Mouse (Mus musculus): ENCODE data around the gene Cisd1.

GRCm38 (mm10) chr10:71347509-71347949 is 2.8 kb upstream of the Cisd1 start, which contains the start of gene Ipmk:
- TF ChIP-seq JUND (conservative IDR thresholded peaks at IDR 0.05; ENCODE audit: low read depth, low read length) (no peak), TCF12 (IDR thresholded peaks at IDR 0.05; ENCODE audit: low read depth, low read length) (peak; percentile 86), POLR2A (IDR thresholded peaks at IDR 0.05; ENCODE audit: low read depth, low read length) (peak; percentile 91), MAFK (IDR thresholded peaks at IDR 0.05; ENCODE audit: insufficient replicate concordance, low read length) (no peak)

Measured in CH12.LX (cell line).